Mouse (Mus musculus): ENCODE measurements around the gene Alg13.

DNA sequence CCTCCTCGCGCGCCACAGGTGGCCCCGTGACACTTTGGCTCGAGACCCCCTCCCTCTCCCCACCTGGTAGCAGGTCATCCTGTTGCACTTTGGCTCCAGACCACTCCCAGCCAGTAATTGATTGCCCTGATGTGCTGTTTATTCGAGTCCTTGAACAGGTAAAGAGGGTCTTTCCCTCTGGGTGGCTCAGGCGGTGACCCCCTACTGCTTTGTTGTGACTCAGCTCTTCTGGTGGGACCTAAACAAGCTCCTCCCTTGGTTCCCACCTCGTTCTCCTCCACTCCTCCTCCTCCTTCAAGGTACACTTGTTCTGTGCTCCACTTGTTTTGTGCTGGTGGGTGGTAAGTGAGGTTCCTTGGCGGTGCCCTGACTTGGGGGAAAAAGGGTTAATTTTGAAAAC, 1.8 kb downstream of the Alg13 start:
- TF ChIP-seq EP300 (IDR thresholded peaks at IDR 0.05; ENCODE audit: low read depth) (no peak), CTCF (IDR thresholded peaks at IDR 0.05; ENCODE audit: low read depth) (no peak)

Measured in heart, postnatal 0 days (tissue).